Mouse (Mus musculus) heart, postnatal 36 days (tissue): ENCODE data around the gene Kcng3. TPM values are rescaled to one million over a fixed set of nuclear protein-coding genes. Genes with fewer than 3 reads are reported as not detected.
A peak's percentile ranks its signal among the peaks of the same experiment; 100 is the strongest.

Experiments used
- DNase-seq, 2 experiments: peaks; one replicate each; pipeline ENCODE4 v3.0.0; 2021 to 2022
- intact Hi-C: fragments of 180-260 bp; cut with DNase I; formaldehyde crosslinking; loops from one replicate; pipeline ENCODE4 v1.15.1; 2025
- total RNA-seq, 2 experiments: library from RNA; stranded (reverse); gene quantifications; 2 replicates each; pipeline ENCODE4 v1.2.3; 2021

Gene Kcng3
- total RNA-seq, 2 experiments from 2014 or later, result 0.08 TPM; not detected in 1

GRCm38 (mm10) chr17:83632653-83633570 lies 1.2 kb upstream of the Kcng3 start:
- DNase-seq, result peak; percentile 61 to 62
- intact Hi-C loops, result loop anchor here (1.0 to 5.0 kb wide), 4 partner anchors 99 to 361 kb away; no protein-coding TSS in a partner anchor

- intact Hi-C loops, result loop anchor here (5.0 kb wide), 3 partner anchors 176 to 359 kb away; no protein-coding TSS in a partner anchor
- DNase-seq, result peak; percentile 10 to 19
Observed at GRCm38 (mm10) chr17:83630787-83631678, 662 bp downstream of the Kcng3 start.

GRCm38 (mm10) chr17:83613907-83614306 lies 17.8 kb downstream of the Kcng3 start:
- DNase-seq, result no peak
- intact Hi-C loops, result no loop called here

GRCm38 (mm10) chr17:83609532-83609931 lies 22.2 kb downstream of the Kcng3 start:
- no peak for DNase-seq
- intact Hi-C loops, result no loop called here

GRCm38 (mm10) chr17:83600976-83601375 lies 30.7 kb downstream of the Kcng3 start:
- intact Hi-C loops, result no loop called here
- no peak for DNase-seq

- DNase-seq, result no peak
- intact Hi-C loops, result no loop called here
Observed at GRCm38 (mm10) chr17:83595966-83596365, 35.7 kb downstream of the Kcng3 start.

GRCm38 (mm10) chr17:83594526-83594925 lies 37.2 kb downstream of the Kcng3 start:
- DNase-seq, result no peak
- intact Hi-C loops, result no loop called here

GRCm38 (mm10) chr17:83593396-83593795 lies 38.3 kb downstream of the Kcng3 start:
- intact Hi-C loops, result no loop called here
- DNase-seq, result no peak

GRCm38 (mm10) chr17:83588663-83589341 lies 42.9 kb downstream of the Kcng3 start:
- DNase-seq, result no peak
- intact Hi-C loops, result no loop called here

- intact Hi-C loops, result no loop called here
- DNase-seq, result no peak
Observed at GRCm38 (mm10) chr17:83587731-83588130, 44.0 kb downstream of the Kcng3 start.

- intact Hi-C loops, result no loop called here
- DNase-seq, result no peak
Observed at GRCm38 (mm10) chr17:83582585-83582984, 49.1 kb downstream of the Kcng3 start.

GRCm38 (mm10) chr17:83580734-83581133 lies 51.0 kb downstream of the Kcng3 start:
- DNase-seq, result no peak
- intact Hi-C loops, result no loop called here

- intact Hi-C loops, result no loop called here
- no peak for DNase-seq
Observed at GRCm38 (mm10) chr17:83576810-83577371, 54.8 kb downstream of the Kcng3 start.

GRCm38 (mm10) chr17:83574615-83575014 lies 57.1 kb downstream of the Kcng3 start:
- DNase-seq, result no peak
- intact Hi-C loops, result no loop called here

GRCm38 (mm10) chr17:83573128-83573527 lies 58.6 kb downstream of the Kcng3 start:
- DNase-seq, result no peak
- intact Hi-C loops, result no loop called here

- no peak for DNase-seq
Observed at GRCm38 (mm10) chr17:83572366-83572765, 59.3 kb downstream of the Kcng3 start.

GRCm38 (mm10) chr17:83567375-83567774 lies 64.3 kb downstream of the Kcng3 start:
- no peak for DNase-seq
- intact Hi-C loops, result no loop called here

More at GRCm38 (mm10) chr17:83572366-83572765, 59.3 kb downstream of the Kcng3 start:
- intact Hi-C loops, result no loop called here

- no peak for DNase-seq
- intact Hi-C loops, result no loop called here
Observed at GRCm38 (mm10) chr17:83565506-83565905, 66.2 kb downstream of the Kcng3 start.

GRCm38 (mm10) chr17:83564119-83564820 lies 67.4 kb downstream of the Kcng3 start:
- intact Hi-C loops, result loop anchor here (5.0 kb wide), 1 partner anchor 288 kb away; no protein-coding TSS in a partner anchor
- DNase-seq, result peak; percentile 5
